Mouse (Mus musculus): ENCODE measurements around the gene Gm8122.
"Not testable (repeated sequence)": the region's sequence is repeated elsewhere in the genome, so short reads cannot be mapped to it uniquely, and the experiment has no call there.

Gm8122 gene

GRCm38 (mm10) chr14:43235204-43235603 lies at the start of gene Gm8122:
Gm8122 (minus strand) TSS chr14:43235304.
- not testable (repeated sequence) for DNase-seq (ENCODE audit: low spot score)

- not testable (repeated sequence) for DNase-seq (ENCODE audit: low spot score)
These were observed 43.6 kb upstream of the Gm8122 start for GRCm38 (mm10) chr14:43278681-43279080.

- DNase-seq (ENCODE audit: low spot score) = not testable (repeated sequence)
These were observed 43.0 kb upstream of the Gm8122 start for GRCm38 (mm10) chr14:43278146-43278545.

GRCm38 (mm10) chr14:43277468-43277867 lies 42.4 kb upstream of the Gm8122 start:
- not testable (repeated sequence) for DNase-seq (ENCODE audit: low spot score)

GRCm38 (mm10) chr14:43275752-43276151 lies 40.6 kb upstream of the Gm8122 start:
- DNase-seq (ENCODE audit: low spot score) = not testable (repeated sequence)

GRCm38 (mm10) chr14:43274986-43275511 lies 39.9 kb upstream of the Gm8122 start, which contains the start of gene Gm9732:
Gm9732 (plus strand) TSS chr14:43275036.
- not testable (repeated sequence) for DNase-seq (ENCODE audit: low spot score)

- DNase-seq (ENCODE audit: low spot score) = not testable (repeated sequence)
These were observed 38.1 kb upstream of the Gm8122 start for GRCm38 (mm10) chr14:43273161-43273560.

- not testable (repeated sequence) for DNase-seq (ENCODE audit: low spot score)
These were observed 34.1 kb upstream of the Gm8122 start for GRCm38 (mm10) chr14:43269211-43269610.

- DNase-seq (ENCODE audit: low spot score) = not testable (repeated sequence)
These were observed 33.5 kb upstream of the Gm8122 start for GRCm38 (mm10) chr14:43268521-43269084.

GRCm38 (mm10) chr14:43263421-43263820 lies 28.3 kb upstream of the Gm8122 start:
- not testable (repeated sequence) for DNase-seq (ENCODE audit: low spot score)

- DNase-seq (ENCODE audit: low spot score) = not testable (repeated sequence)
These were observed 23.2 kb upstream of the Gm8122 start, which contains the start of gene Gm8126 for GRCm38 (mm10) chr14:43258349-43258748. Gm8126 (plus strand) TSS chr14:43258649.

GRCm38 (mm10) chr14:43256511-43256910 lies 21.4 kb upstream of the Gm8122 start:
- not testable (repeated sequence) for DNase-seq (ENCODE audit: low spot score)

GRCm38 (mm10) chr14:43250549-43251253 lies 15.6 kb upstream of the Gm8122 start:
- DNase-seq (ENCODE audit: low spot score) = not testable (repeated sequence)

GRCm38 (mm10) chr14:43249611-43250170 lies 14.6 kb upstream of the Gm8122 start:
- not testable (repeated sequence) for DNase-seq (ENCODE audit: low spot score)

- DNase-seq (ENCODE audit: low spot score) = not testable (repeated sequence)
These were observed 2.7 kb upstream of the Gm8122 start for GRCm38 (mm10) chr14:43237769-43238168.
